Mouse (Mus musculus) neural tube, embryonic 13.5 days (tissue): ENCODE data around the gene Arhgap40. TPM values are rescaled to one million over a fixed set of nuclear protein-coding genes. Genes with fewer than 3 reads are reported as not detected.

ENCODE experiments used
- ATAC-seq: fragments of 200-750 bp; cut with Nextera tagmentation; 2 replicates; pipeline ENCODE4 v1.8.0; 2017; ENCODE audit warnings: low read depth, mild to moderate bottlenecking, moderate TSS enrichment, moderate library complexity
- H3K27ac ChIP-seq: fragments of 300-500 bp; sonication (generic); replicated peaks from 2 replicates; pipeline ENCODE4 v1.5.1; 2015; ENCODE audit warnings: moderate library complexity, mild to moderate bottlenecking, inconsistent platforms
- H3K27me3 ChIP-seq: fragments of 300-500 bp; sonication (generic); 2 replicates; pipeline ENCODE4 v1.6.1; 2015; ENCODE audit warnings: mild to moderate bottlenecking, inconsistent platforms
- H3K36me3 ChIP-seq: fragments of 300-500 bp; sonication (generic); 2 replicates; pipeline ENCODE4 v1.6.1; 2015; ENCODE audit warnings: mild to moderate bottlenecking, inconsistent platforms
- H3K4me1 ChIP-seq: fragments of 300-500 bp; sonication (generic); replicated peaks from 2 replicates; pipeline ENCODE4 v1.6.1; 2015; ENCODE audit warnings: inconsistent platforms
- H3K4me2 ChIP-seq: fragments of 300-500 bp; sonication (generic); 2 replicates; pipeline ENCODE4 v1.6.1; 2015; ENCODE audit warnings: inconsistent platforms, mild to moderate bottlenecking, moderate library complexity
- H3K4me3 ChIP-seq: fragments of 300-500 bp; sonication (generic); 2 replicates; pipeline ENCODE4 v1.5.1; 2015; ENCODE audit warnings: mild to moderate bottlenecking, inconsistent platforms
- H3K9ac ChIP-seq: fragments of 300-500 bp; sonication (generic); 2 replicates; pipeline ENCODE4 v1.6.1; 2015; ENCODE audit warnings: moderate library complexity, mild to moderate bottlenecking, inconsistent platforms
- H3K9me3 ChIP-seq: fragments of 300-500 bp; sonication (generic); 2 replicates; pipeline ENCODE4 v1.6.1; 2016; ENCODE audit warnings: inconsistent platforms
- WGBS: fragments of 180-500 bp; shearing (Covaris S2); methylation state at CpG from one replicate; pipeline ENCODE4 v1.1.7; 2015; 5-methylcytosine and 5-hydroxymethylcytosine counted together
- polyA plus RNA-seq: library from polyadenylated mRNA; unstranded; fragments of >200 nt; fragmentation: Nextera tagmentation; extraction: Ambion mirVana; gene quantifications from 2 replicates; pipeline ENCODE4 v1.2.1, GENCODE M21; 2015

Gene Arhgap40
- polyA plus RNA-seq, 1 experiment from 2014 or later: 0.92 TPM

DNA sequence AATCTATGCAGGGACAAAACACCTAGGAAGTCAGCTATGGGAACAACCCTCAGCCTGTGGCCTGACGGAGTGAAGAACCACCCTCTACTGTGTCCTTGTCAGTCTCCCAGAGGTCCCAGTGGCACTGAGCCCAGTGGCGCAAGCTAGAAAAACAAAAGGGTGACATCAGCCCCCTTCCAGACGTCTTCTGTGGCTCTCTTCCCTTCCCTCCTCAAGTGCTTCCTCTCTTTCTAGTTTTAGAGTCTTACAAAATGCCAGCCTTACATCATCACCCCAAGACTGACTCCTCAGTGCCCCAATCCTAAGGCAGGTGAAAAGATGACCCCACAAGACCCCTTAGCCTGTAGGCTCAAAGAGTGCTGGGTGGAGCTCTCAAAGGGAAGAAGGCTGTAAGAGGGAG lies 77.9 kb downstream of the Arhgap40 start:
- H3K9me3 ChIP-seq: no peaks in the 10 kb centered on the region
- no peak overlapping the region for H3K4me2 ChIP-seq
- peaks cover 28% of the 10 kb centered on the region for H3K27me3 ChIP-seq
- H3K27ac ChIP-seq: no peak overlapping the region
- H3K4me1 ChIP-seq: peaks cover 39% of the 10 kb centered on the region
- H3K4me3 ChIP-seq: no peak overlapping the region
- no peak for ATAC-seq
- no peaks in the 10 kb centered on the region for H3K36me3 ChIP-seq
- 59% methylated on average over 3 of the region's 3 CpGs for whole genome bisulfite sequencing
- H3K9ac ChIP-seq: no peak overlapping the region

DNA sequence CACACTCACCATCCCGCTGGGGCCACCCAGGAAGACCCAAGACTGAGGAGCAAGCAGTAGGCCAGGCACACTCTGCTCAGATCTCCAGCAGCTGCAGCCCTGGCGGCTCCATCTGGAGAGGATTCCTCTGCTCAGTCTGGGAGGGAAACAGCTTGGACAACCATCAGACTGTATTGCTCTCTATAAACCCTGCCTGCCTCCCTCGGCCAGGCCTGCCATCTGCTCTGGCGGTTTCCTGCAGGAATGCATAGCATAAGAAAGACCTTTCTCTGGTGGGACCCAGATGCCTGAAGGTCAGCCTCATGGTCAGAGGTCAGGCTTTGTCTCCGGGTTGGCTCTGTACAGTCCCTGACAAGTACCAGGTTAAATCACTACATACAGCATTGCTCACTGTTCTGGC lies 78.7 kb downstream of the Arhgap40 start:
- 35% methylated on average over 5 of the region's 5 CpGs for WGBS

DNA sequence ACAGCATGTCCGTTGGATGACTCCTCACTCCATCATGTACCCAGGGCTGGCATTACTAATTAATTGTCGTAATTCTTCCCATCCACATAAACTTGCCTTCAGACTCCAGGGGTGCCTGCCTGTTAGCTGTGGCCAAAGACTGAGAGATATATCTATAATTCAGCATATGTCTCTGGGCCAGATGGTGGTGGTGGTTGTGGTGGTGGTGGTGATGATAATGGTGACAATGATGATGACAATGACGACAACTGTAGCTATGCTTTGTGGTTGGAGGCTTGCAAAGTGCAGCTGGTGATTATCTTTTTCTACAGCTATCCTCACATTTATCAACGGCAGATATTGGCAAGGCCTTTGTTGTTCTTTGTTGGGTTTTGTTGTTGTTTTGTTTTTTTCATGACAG lies 80.8 kb downstream of the Arhgap40 start:
- no peaks in the 10 kb centered on the region for H3K36me3 ChIP-seq
- no peak for ATAC-seq
- H3K9ac ChIP-seq: no peak overlapping the region
- no peaks in the 10 kb centered on the region for H3K9me3 ChIP-seq
- H3K4me2 ChIP-seq: no peak overlapping the region
- H3K27ac ChIP-seq: no peak overlapping the region
- no peak overlapping the region for H3K4me3 ChIP-seq
- peaks cover 53% of the 10 kb centered on the region for H3K4me1 ChIP-seq
- 71% methylated on average over 4 of the region's 4 CpGs for WGBS
- H3K27me3 ChIP-seq: peaks cover 42% of the 10 kb centered on the region

More for the DNA sequence above, 78.7 kb downstream of the Arhgap40 start:
- H3K36me3 ChIP-seq: no peaks in the 10 kb centered on the region
- no peak for ATAC-seq
- peaks cover 30% of the 10 kb centered on the region for H3K27me3 ChIP-seq
- H3K4me1 ChIP-seq: peaks cover 47% of the 10 kb centered on the region
- no peak overlapping the region; the same call in 1 of the 2 replicates for H3K27ac ChIP-seq
- H3K4me3 ChIP-seq: no peak overlapping the region
- H3K9ac ChIP-seq: no peak overlapping the region
- H3K9me3 ChIP-seq: no peaks in the 10 kb centered on the region
- no peak overlapping the region for H3K4me2 ChIP-seq

DNA sequence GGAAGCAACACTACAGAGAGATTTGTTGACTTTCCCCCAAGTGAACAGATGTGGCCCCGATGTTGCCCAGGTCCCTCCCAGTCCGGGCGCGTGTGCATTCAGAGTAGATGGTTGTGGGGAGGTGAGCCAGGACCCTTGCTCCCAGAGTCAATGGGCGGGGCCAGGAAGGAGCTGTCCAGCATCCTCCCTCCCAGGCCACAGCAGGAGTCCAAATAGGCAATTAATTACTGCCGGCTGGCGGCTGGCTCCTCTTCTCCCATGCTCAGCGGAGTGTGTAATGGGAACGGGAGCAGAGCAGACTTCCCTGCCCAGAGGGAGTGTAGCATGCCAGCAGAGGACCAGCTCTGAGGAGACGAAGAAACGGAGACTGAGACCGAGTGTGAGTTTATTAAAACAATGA lies 82.5 kb downstream of the Arhgap40 start:
- Histone ChIP-seq H3K9me3 (no peaks in the 10 kb centered on the region), H3K9ac (peak overlapping the region; percentile 57), H3K4me2 (peak overlapping the region; percentile 26), H3K27me3 (peaks cover 59% of the 10 kb centered on the region), H3K4me3 (no peak overlapping the region), H3K4me1 (peaks cover 48% of the 10 kb centered on the region), H3K36me3 (no peaks in the 10 kb centered on the region), H3K27ac (peak overlapping the region; percentile 84)
- peak; percentile 86 for ATAC-seq
- under 1% methylated on average over 12 of the region's 12 CpGs for WGBS

DNA sequence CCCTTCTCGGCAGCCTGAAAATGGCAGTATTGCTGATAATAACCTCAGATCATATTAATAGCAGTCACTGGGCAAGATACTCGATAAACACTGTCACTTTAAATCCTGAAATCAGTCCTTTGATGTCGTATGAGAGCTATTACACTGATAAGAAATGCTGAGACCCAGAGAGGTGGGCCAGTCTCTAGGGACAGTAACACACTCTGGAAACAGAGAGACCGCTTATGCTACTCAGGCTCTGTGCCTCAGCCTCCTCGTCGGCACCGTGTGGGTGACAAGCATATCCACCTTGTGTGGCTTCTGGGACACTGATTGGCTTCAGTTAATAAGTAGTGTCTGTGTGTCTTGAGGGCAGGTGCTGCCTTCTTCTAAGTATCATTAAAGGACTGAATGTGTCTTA lies 83.0 kb downstream of the Arhgap40 start:
- 0 out of 2 replicates have a peak, but pooled peaks have one; percentile 51 for ATAC-seq
- H3K27ac ChIP-seq: peak overlapping the region; percentile 84
- peaks cover 51% of the 10 kb centered on the region for H3K4me1 ChIP-seq
- no peak overlapping the region for H3K4me3 ChIP-seq
- no peaks in the 10 kb centered on the region for H3K9me3 ChIP-seq
- WGBS: 17% methylated on average over 7 of the region's 7 CpGs
- H3K36me3 ChIP-seq: no peaks in the 10 kb centered on the region
- peak overlapping the region; percentile 26 for H3K4me2 ChIP-seq
- peak overlapping the region; percentile 57 for H3K9ac ChIP-seq
- H3K27me3 ChIP-seq: peaks cover 57% of the 10 kb centered on the region

DNA sequence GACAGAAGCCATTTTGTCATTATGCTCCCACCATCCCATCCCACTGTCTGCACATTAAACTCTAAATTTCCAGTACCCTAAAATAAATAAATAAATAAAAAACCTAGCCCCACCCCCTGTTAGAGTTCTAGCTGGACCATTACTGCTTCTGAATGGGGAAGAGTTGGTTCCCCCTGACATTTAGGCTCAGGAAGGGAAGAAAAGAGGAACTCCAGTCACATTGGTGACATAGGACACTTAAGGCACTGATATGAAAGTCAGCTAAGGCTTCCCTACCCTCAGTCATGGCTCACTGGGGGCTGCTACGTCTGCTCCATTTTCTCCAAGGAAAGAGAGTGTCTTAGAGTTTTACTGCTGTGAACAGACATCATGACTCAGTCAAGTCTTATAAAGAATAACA lies 84.2 kb downstream of the Arhgap40 start:
- Histone ChIP-seq H3K4me1 (peaks cover 49% of the 10 kb centered on the region), H3K9me3 (no peaks in the 10 kb centered on the region), H3K27me3 (peaks cover 67% of the 10 kb centered on the region), H3K4me3 (no peak overlapping the region), H3K9ac (no peak overlapping the region), H3K36me3 (no peaks in the 10 kb centered on the region), H3K27ac (peak overlapping the region; percentile 84), H3K4me2 (no peak overlapping the region)
- ATAC-seq: no peak
- WGBS: 54% methylated on average over 1 of the region's 1 CpGs

Other genes starting within 250 kb of the Arhgap40 start
- gene Lbp, start 206.3 kb upstream of the Arhgap40 start, polyA plus RNA-seq: 5.2 and 5.3 TPM in 2 replicates
- 532 and 687 TPM in 2 replicates for gene Snhg11, start 137.2 kb upstream of the Arhgap40 start, polyA plus RNA-seq
- 22.1 and 23.5 TPM in 2 replicates for gene Ralgapb, start 102.9 kb upstream of the Arhgap40 start, polyA plus RNA-seq
- gene Adig, start 10.2 kb upstream of the Arhgap40 start, polyA plus RNA-seq: not detected in 2 replicates
- gene Slc32a1, start 98.0 kb downstream of the Arhgap40 start, polyA plus RNA-seq: 6.2 and 7.4 TPM in 2 replicates
- gene Actr5, start 112.1 kb downstream of the Arhgap40 start, polyA plus RNA-seq: 10.5 and 11.1 TPM in 2 replicates
- 9.8 and 9.9 TPM in 2 replicates for gene Ppp1r16b, start 152.6 kb downstream of the Arhgap40 start, polyA plus RNA-seq